Mouse (Mus musculus) spleen, postnatal 10 days (tissue): ENCODE results near the gene Dlk1.
"Not testable (repeated sequence)": the region's sequence is repeated elsewhere in the genome, so short reads cannot be mapped to it uniquely, and the experiment has no call there.

Experiments
- DNase-seq, 2 experiments: peaks; one replicate each; pipeline ENCODE4 v3.0.0; 2021 to 2022; ENCODE audit warnings: low spot score in 2 of 2

The Dlk1 gene

GRCm38 (mm10) chr12:109439974-109440373, 12.6 kb upstream of the Dlk1 start:
- no peak for DNase-seq

DNA sequence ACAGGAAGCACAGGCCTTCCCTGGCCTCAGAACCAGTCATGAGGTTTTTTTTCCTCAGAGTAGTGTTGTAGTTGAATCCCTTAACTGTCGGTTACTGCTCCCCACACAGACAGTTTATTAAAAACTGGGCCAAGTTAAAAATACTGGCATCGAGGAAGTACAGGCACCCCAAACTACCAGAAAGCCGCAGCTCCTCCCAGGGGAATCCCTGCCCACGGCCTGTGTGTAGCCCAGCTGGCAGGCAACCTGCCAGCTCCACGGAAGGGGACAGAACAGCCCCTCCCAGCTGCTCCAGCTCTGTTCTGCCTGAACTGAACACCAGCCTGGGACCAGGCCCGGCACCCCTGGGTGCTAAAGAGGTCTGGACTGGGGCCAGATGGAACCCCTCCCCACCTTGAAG, 11.3 kb upstream of the Dlk1 start:
- peak in 1 of 2 experiments; percentile 66 for DNase-seq

- DNase-seq, result no peak
Observed at GRCm38 (mm10) chr12:109442115-109442514, 10.5 kb upstream of the Dlk1 start.

GRCm38 (mm10) chr12:109443276-109443675, 9.3 kb upstream of the Dlk1 start:
- DNase-seq, result no peak

GRCm38 (mm10) chr12:109444999-109445398, 7.6 kb upstream of the Dlk1 start:
- no peak for DNase-seq

GRCm38 (mm10) chr12:109445499-109446235, 7.0 kb upstream of the Dlk1 start:
- peak; percentile 8 to 25 for DNase-seq

GRCm38 (mm10) chr12:109446236-109446941, 6.2 kb upstream of the Dlk1 start:
- DNase-seq, result no peak

- no peak for DNase-seq
Observed at GRCm38 (mm10) chr12:109449421-109450411, 2.9 kb upstream of the Dlk1 start.

- no peak for DNase-seq
Observed at GRCm38 (mm10) chr12:109453065-109453997, 708 bp downstream of the Dlk1 start.

GRCm38 (mm10) chr12:109454137-109454536, 1.5 kb downstream of the Dlk1 start:
- no peak for DNase-seq

- no peak for DNase-seq
Observed at GRCm38 (mm10) chr12:109456531-109457202, 4.0 kb downstream of the Dlk1 start.

DNA sequence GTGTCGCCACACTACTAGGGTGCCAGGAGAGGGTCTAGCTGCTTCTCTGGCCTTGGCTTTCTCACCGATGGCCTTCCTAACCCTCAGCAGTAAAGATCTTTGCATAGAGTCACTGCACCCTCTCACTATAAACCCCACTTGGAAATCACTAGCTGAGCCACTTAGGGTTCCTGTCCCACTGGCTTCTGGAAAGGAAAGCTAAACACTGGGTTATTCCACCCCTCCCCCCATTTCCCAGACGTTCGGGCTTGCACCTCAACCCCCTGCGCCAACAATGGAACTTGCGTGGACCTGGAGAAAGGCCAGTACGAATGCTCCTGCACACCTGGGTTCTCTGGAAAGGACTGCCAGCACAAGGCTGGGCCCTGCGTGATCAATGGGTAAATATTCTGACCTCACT, 5.2 kb downstream of the Dlk1 start:
- DNase-seq, result no peak

DNA sequence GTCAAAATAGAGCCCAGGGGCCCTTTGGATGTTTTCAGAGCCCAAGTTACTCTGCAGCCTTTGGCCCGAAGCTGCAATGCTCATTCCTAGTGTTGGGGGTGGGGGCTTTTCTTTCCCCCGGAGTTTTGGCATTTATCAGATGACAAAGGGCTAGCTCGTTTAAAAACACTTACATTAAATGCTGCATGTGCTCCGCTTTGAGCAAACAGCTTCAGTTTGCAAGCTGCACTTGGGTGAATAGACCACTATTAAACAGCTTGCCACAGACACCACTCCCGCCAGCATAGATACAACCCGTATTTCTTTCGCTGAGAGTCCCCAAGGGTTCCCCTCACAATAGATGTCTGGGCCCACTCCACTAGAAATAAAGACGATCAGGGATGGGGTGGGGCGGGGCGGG, 6.3 kb downstream of the Dlk1 start:
- no peak for DNase-seq

GRCm38 (mm10) chr12:109459481-109460401, 7.1 kb downstream of the Dlk1 start:
- DNase-seq, result no peak

GRCm38 (mm10) chr12:109462594-109462993, 10.0 kb downstream of the Dlk1 start:
- peak in 1 of 2 experiments; percentile 10 for DNase-seq

DNA sequence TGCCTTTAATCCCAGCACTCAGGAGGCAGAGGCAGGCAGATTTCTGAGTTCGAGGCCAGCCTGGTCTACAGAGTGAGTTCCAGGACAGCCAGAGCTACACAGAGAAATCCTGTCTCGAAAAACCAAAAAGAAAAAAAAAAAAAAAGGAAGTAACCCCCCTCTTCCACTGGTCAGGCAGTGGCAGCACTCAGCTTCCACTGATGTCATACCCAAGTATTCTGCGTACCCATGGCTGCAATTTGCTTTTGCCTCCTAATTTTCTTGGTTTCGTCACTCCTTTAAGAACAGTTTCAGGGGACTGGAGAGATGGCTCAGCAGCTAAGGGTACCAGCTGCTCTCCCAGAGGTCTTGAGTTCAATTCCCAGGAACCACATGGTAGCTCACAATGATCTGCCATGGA, 14.8 kb downstream of the Dlk1 start:
- DNase-seq, result not testable (repeated sequence)

GRCm38 (mm10) chr12:109469793-109470192, 17.2 kb downstream of the Dlk1 start:
- no peak for DNase-seq

DNA sequence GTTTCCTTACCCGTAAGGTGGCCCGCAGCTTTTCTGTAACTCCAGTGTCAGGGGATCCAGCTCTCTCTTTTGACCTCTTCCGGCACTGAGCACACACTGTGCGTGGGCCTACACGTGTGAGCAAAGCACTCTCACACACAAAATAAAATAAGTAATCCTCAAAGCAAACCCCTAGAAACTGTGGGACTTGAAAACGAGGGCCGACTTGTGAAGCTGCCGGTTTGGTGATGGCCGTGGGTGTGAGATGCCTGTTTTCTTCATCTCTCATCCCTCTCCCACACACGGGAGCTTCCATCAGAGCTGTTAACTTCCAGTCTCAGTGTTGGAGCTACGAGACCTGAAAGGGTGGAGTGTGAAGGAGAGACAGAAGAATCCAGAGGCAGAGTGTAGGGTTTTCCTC, 20.0 kb downstream of the Dlk1 start:
- peak in 1 of 2 experiments; percentile 7 for DNase-seq

- peak in 1 of 2 experiments; percentile 16 for DNase-seq
Observed at GRCm38 (mm10) chr12:109473575-109473976, 21.0 kb downstream of the Dlk1 start.
